9 mouse cellular contexts compared by ENCODE assay signal in the genomic region with DNA sequence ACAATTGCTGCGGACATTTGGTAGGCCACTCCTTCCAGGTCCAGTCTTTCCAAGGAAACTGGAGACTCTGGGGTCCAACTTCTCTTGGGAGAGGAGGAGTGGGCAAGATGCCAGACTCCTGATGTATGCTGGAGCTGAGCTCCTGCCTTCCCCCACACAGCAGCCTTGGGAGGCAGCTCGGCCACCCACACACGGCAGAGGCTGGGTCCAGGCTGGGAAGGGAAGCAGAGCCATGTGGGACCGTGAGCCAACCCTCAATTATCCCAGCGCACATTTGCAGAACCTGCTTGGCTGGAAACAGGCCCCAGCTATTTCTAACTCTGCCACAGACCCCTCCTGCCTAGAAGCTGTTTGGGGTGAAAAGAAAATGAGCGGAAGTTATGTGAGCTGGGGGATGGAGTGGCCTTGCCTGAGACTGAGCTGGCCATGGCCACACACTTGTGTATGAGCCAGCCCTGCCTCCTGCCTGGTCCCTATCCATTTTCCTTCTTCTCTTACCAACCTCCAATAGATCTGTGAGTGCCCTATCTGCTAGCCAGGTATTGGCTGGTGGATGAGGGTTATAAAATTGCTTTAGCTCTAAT.
DNase-seq lines count a peak whose midpoint lies in the region; ATAC-seq and TF ChIP-seq lines count a peak whose summit lies in the region.
"Had no signal": no experiment of that assay in that cellular context is flagged by ENCODE, and none has a peak within 500 bp of the region (broad histone marks: within the 10 kb centered on the region; RNA-seq: fewer than 3 reads in every experiment).

No protein-coding gene starts in this region.

- no peak for TF ChIP-seq CTCF in kidney, postnatal 0 days (IDR thresholded peaks at IDR 0.05; ENCODE audit: low read depth)
- no peak for TF ChIP-seq CTCF in stomach, postnatal 0 days (IDR thresholded peaks at IDR 0.05; ENCODE audit: low read depth)

- H3K27me3 ChIP-seq in kidney, postnatal 0 days (ENCODE audit: insufficient read depth, low read length) = no peaks in the 10 kb centered on the region
- no peaks in the 10 kb centered on the region for H3K27me3 ChIP-seq in embryonic facial prominence, embryonic 11.5 days (ENCODE audit: control insufficient read depth, insufficient read depth, low read length)
- H3K27me3 ChIP-seq in stomach, postnatal 0 days (ENCODE audit: control insufficient read depth, insufficient read depth, low read length) = no peaks in the 10 kb centered on the region
- H3K27me3 ChIP-seq: heart, embryonic 15.5 days had no signal

- 26% methylated on average over 6 of the region's 6 CpGs for WGBS in kidney, postnatal 0 days
- 61% methylated on average over 6 of the region's 6 CpGs for WGBS in embryonic facial prominence, embryonic 11.5 days
- WGBS in stomach, postnatal 0 days = 18% methylated on average over 6 of the region's 6 CpGs

- no peak overlapping the region for H3K4me2 ChIP-seq in kidney, postnatal 0 days (ENCODE audit: low read length)
- no peak overlapping the region for H3K4me2 ChIP-seq in embryonic facial prominence, embryonic 11.5 days (ENCODE audit: low read depth, low read length)
- H3K4me2 ChIP-seq in stomach, postnatal 0 days (replicated peaks; ENCODE audit: low read depth) = no peak overlapping the region
- H3K4me2 ChIP-seq: heart, embryonic 15.5 days had no signal

- TF ChIP-seq EP300 in stomach, postnatal 0 days (optimal IDR thresholded peaks at IDR 0.05) = no peak

- DNase-seq in kidney, postnatal 0 days (ENCODE audit: low spot score) = peak; percentile 73
- DNase-seq in kidney, adult 8-10 months = no peak
- DNase-seq in embryonic facial prominence, embryonic 11.5 days (ENCODE audit: low spot score) = peak; percentile 35
- DNase-seq in frontal cortex, postnatal 25 days (ENCODE audit: low spot score in 2 of 2) = peak; percentile 10 to 61
- DNase-seq in left cerebral cortex, adult 9 months (ENCODE audit: low spot score in 2 of 2) = peak; percentile 57 to 82
- DNase-seq in stomach, postnatal 0 days (ENCODE audit: low spot score) = peak; percentile 28
- DNase-seq in thymus, adult 18-20 months = no peak

- no peak overlapping the region for H3K9ac ChIP-seq in kidney, postnatal 0 days (ENCODE audit: low read depth, low read length)
- H3K9ac ChIP-seq in embryonic facial prominence, embryonic 11.5 days (replicated peaks; ENCODE audit: low read length) = no peak overlapping the region
- H3K9ac ChIP-seq in stomach, postnatal 0 days (ENCODE audit: low read length) = no peak overlapping the region
- H3K9ac ChIP-seq: heart, embryonic 15.5 days had no signal

- peak; percentile 43; the same call in 1 of the 2 replicates for ATAC-seq in kidney, postnatal 0 days (replicated peaks; ENCODE audit: low FRiP score, low read depth)
- peak; percentile 70; the same call in 1 of the 2 replicates for ATAC-seq in embryonic facial prominence, embryonic 11.5 days (replicated peaks; ENCODE audit: insufficient number of reproducible peaks, low FRiP score, low TSS enrichment, low read depth)
- ATAC-seq in stomach, postnatal 0 days (ENCODE audit: low FRiP score, low TSS enrichment) = no peak; the same call in 1 of the 2 replicates
- no peak for ATAC-seq in monocyte, adult 5-6 weeks (replicated peaks; ENCODE audit: insufficient number of reproducible peaks, low FRiP score, low TSS enrichment, poor library complexity, severe bottlenecking)

- no peaks in the 10 kb centered on the region for H3K4me1 ChIP-seq in kidney, postnatal 0 days (replicated peaks; ENCODE audit: insufficient read depth, low read length)
- no peaks in the 10 kb centered on the region for H3K4me1 ChIP-seq in embryonic facial prominence, embryonic 11.5 days (ENCODE audit: control insufficient read depth, insufficient read depth, low read length)
- 0 out of 2 replicates have a peak, but pooled peaks cover 3% of the 10 kb centered on the region for H3K4me1 ChIP-seq in stomach, postnatal 0 days (replicated peaks; ENCODE audit: control insufficient read depth, insufficient read depth)

- no peak overlapping the region for H3K4me3 ChIP-seq in kidney, postnatal 0 days (replicated peaks; ENCODE audit: low read depth, low read length)
- no peak overlapping the region for H3K4me3 ChIP-seq in embryonic facial prominence, embryonic 11.5 days (ENCODE audit: low read depth, low read length)
- no peak overlapping the region for H3K4me3 ChIP-seq in stomach, postnatal 0 days (ENCODE audit: low read depth, low read length)
- H3K4me3 ChIP-seq: heart, embryonic 15.5 days had no signal

- 0 out of 2 replicates have a peak, but pooled peaks cover 4% of the 10 kb centered on the region for H3K36me3 ChIP-seq in kidney, postnatal 0 days (ENCODE audit: insufficient read depth, low read length)
- no peaks in the 10 kb centered on the region for H3K36me3 ChIP-seq in embryonic facial prominence, embryonic 11.5 days (replicated peaks; ENCODE audit: control insufficient read depth, insufficient read depth, low read depth, low read length)
- H3K36me3 ChIP-seq in stomach, postnatal 0 days (ENCODE audit: control insufficient read depth, insufficient read depth, low read length) = peaks cover 9% of the 10 kb centered on the region; the same call in 1 of the 2 replicates
- H3K36me3 ChIP-seq: heart, embryonic 15.5 days had no signal

- H3K9me3 ChIP-seq in kidney, postnatal 0 days (replicated peaks; ENCODE audit: low read length) = no peaks in the 10 kb centered on the region
- H3K9me3 ChIP-seq in embryonic facial prominence, embryonic 11.5 days (replicated peaks; ENCODE audit: control insufficient read depth, low read length) = no peaks in the 10 kb centered on the region
- no peaks in the 10 kb centered on the region for H3K9me3 ChIP-seq in stomach, postnatal 0 days (ENCODE audit: control insufficient read depth, low read length)
- H3K9me3 ChIP-seq: heart, embryonic 15.5 days had no signal

- no peak overlapping the region for H3K27ac ChIP-seq in kidney, postnatal 0 days
- no peak overlapping the region for H3K27ac ChIP-seq in embryonic facial prominence, embryonic 11.5 days (replicated peaks; ENCODE audit: low read depth, low read length)
- peak overlapping the region; percentile 8; the same call in 1 of the 2 replicates for H3K27ac ChIP-seq in stomach, postnatal 0 days (replicated peaks)
- H3K27ac ChIP-seq: heart, embryonic 15.5 days had no signal

Comparison
In these comparisons a context has a peak if more than half of its experiments do, and no peak if none do; other contexts are left out.
1. DNase-seq: peak in kidney, postnatal 0 days (single experiment), embryonic facial prominence, embryonic 11.5 days (single experiment), frontal cortex, postnatal 25 days (2 of 2), left cerebral cortex, adult 9 months (2 of 2) and stomach, postnatal 0 days (single experiment); none in kidney, adult 8-10 months (0 of 2) and thymus, adult 18-20 months (0 of 2).
2. ATAC-seq: peak in kidney, postnatal 0 days (single experiment) and embryonic facial prominence, embryonic 11.5 days (single experiment); none in stomach, postnatal 0 days (single experiment) and monocyte, adult 5-6 weeks (single experiment).